Mouse (Mus musculus) R1 (cell line): ENCODE data around the gene Zfp648.

Source experiments
- DNase-seq: peaks from one replicate; pipeline ENCODE4 v3.0.0-alpha.2; 2018; ENCODE audit warnings: low read depth, low spot score

Zfp648 gene

GRCm38 (mm10) chr1:154200955-154201722 is at the start of gene Zfp648:
TSS of gene Zfp648 (plus strand) at chr1:154201187.
- DNase-seq = no peak

- DNase-seq = peak; percentile 46
Observed at GRCm38 (mm10) chr1:154152539-154152938, 48.4 kb upstream of the Zfp648 start.

GRCm38 (mm10) chr1:154153800-154154199 is 47.2 kb upstream of the Zfp648 start:
- no peak for DNase-seq

- no peak for DNase-seq
Observed at GRCm38 (mm10) chr1:154156177-154157062, 44.6 kb upstream of the Zfp648 start.

GRCm38 (mm10) chr1:154157131-154157530 is 43.9 kb upstream of the Zfp648 start:
- no peak for DNase-seq

GRCm38 (mm10) chr1:154167696-154168095 is 33.3 kb upstream of the Zfp648 start:
- DNase-seq = no peak

GRCm38 (mm10) chr1:154175334-154175733 is 25.7 kb upstream of the Zfp648 start:
- no peak for DNase-seq

- no peak for DNase-seq
Observed at GRCm38 (mm10) chr1:154177781-154178180, 23.2 kb upstream of the Zfp648 start.

- no peak for DNase-seq
Observed at GRCm38 (mm10) chr1:154178541-154179155, 22.3 kb upstream of the Zfp648 start.

GRCm38 (mm10) chr1:154180952-154181351 is 20.0 kb upstream of the Zfp648 start:
- peak; percentile 66 for DNase-seq

- no peak for DNase-seq
Observed at GRCm38 (mm10) chr1:154182396-154183076, 18.5 kb upstream of the Zfp648 start.

GRCm38 (mm10) chr1:154183077-154183751 is 17.8 kb upstream of the Zfp648 start:
- DNase-seq = no peak

GRCm38 (mm10) chr1:154188229-154188628 is 12.8 kb upstream of the Zfp648 start:
- DNase-seq = no peak

GRCm38 (mm10) chr1:154188631-154189030 is 12.4 kb upstream of the Zfp648 start:
- no peak for DNase-seq

GRCm38 (mm10) chr1:154189842-154190530 is 11.0 kb upstream of the Zfp648 start:
- DNase-seq = peak; percentile 75

- DNase-seq = no peak
Observed at GRCm38 (mm10) chr1:154198896-154199295, 2.1 kb upstream of the Zfp648 start.

- DNase-seq = no peak
Observed at GRCm38 (mm10) chr1:154202580-154202979, 1.6 kb downstream of the Zfp648 start.

- DNase-seq = no peak
Observed at GRCm38 (mm10) chr1:154203386-154203785, 2.4 kb downstream of the Zfp648 start.

- peak; percentile 64 for DNase-seq
Observed at GRCm38 (mm10) chr1:154204652-154205573, 3.9 kb downstream of the Zfp648 start.
